ENCODE assay signal across 13 mouse cellular contexts in genomic region chr11:51875792-51876195, GRCm38 (mm10). TPM values are rescaled to one million over a fixed set of nuclear protein-coding genes. Genes with fewer than 3 reads are reported as not detected.
DNase-seq lines count a peak whose midpoint lies in the region; ATAC-seq and TF ChIP-seq lines count a peak whose summit lies in the region.
"Had no signal": no experiment of that assay in that cellular context is flagged by ENCODE, and none has a peak within 500 bp of the region (broad histone marks: within the 10 kb centered on the region; RNA-seq: fewer than 3 reads in every experiment).

No protein-coding gene starts in this region.

- no peak overlapping the region for H3K9ac ChIP-seq in liver, postnatal 0 days (replicated peaks)
- H3K9ac ChIP-seq in forebrain, postnatal 0 days, result no peak overlapping the region
- H3K9ac ChIP-seq: embryonic facial prominence, embryonic 13.5 days; neural tube, embryonic 13.5 days had no signal

- TF ChIP-seq CTCF in lung, adult 2 months (IDR thresholded peaks at IDR 0.05; ENCODE audit: insufficient read depth, low read length), result no peak
- no peak for TF ChIP-seq CTCF in liver, postnatal 0 days (IDR thresholded peaks at IDR 0.05; ENCODE audit: low read depth)
- TF ChIP-seq CTCF in forebrain, postnatal 0 days (IDR thresholded peaks at IDR 0.05; ENCODE audit: low read depth), result no peak

- TF ChIP-seq POLR2A in lung, adult 2 months (IDR thresholded peaks at IDR 0.05; ENCODE audit: borderline replicate concordance, extremely low read depth, low read depth, low read length), result 0 out of 2 replicates have a peak, but pooled peaks have one; percentile 11

- H3K4me1 ChIP-seq in lung, adult 2 months (ENCODE audit: control insufficient read depth, insufficient read depth, low read length), result peaks cover 13% of the 10 kb centered on the region
- peaks cover 22% of the 10 kb centered on the region for H3K4me1 ChIP-seq in liver, postnatal 0 days (ENCODE audit: insufficient read depth)
- no peaks in the 10 kb centered on the region for H3K4me1 ChIP-seq in forebrain, postnatal 0 days (ENCODE audit: insufficient read depth)
- H3K4me1 ChIP-seq: neural tube, embryonic 13.5 days had no signal

- no peaks in the 10 kb centered on the region; the same call in 1 of the 2 replicates for H3K9me3 ChIP-seq in liver, postnatal 0 days (ENCODE audit: low read length)
- H3K9me3 ChIP-seq in forebrain, postnatal 0 days (ENCODE audit: low read length), result no peaks in the 10 kb centered on the region
- H3K9me3 ChIP-seq: embryonic facial prominence, embryonic 13.5 days; neural tube, embryonic 13.5 days had no signal

- H3K4me3 ChIP-seq in lung, adult 2 months (replicated peaks; ENCODE audit: extremely low read depth, low read depth, low read length), result no peak overlapping the region
- H3K4me3 ChIP-seq in liver, postnatal 0 days (ENCODE audit: low read depth, low read length), result no peak overlapping the region
- no peak overlapping the region for H3K4me3 ChIP-seq in forebrain, postnatal 0 days (ENCODE audit: low read depth, low read length)
- H3K4me3 ChIP-seq: embryonic facial prominence, embryonic 13.5 days; neural tube, embryonic 13.5 days had no signal

- TF ChIP-seq EP300 in liver, postnatal 0 days (IDR thresholded peaks at IDR 0.05; ENCODE audit: low read depth), result no peak

- WGBS in lung, adult 2 months, result 48% methylated on average over 4 of the region's 4 CpGs
- WGBS in liver, postnatal 0 days (ENCODE audit: insufficient replicate concordance), result 28% methylated on average over 4 of the region's 4 CpGs
- WGBS in forebrain, postnatal 0 days, result 17% methylated on average over 4 of the region's 4 CpGs

- no peaks in the 10 kb centered on the region for H3K27me3 ChIP-seq in liver, postnatal 0 days (ENCODE audit: insufficient read depth, low read length)
- H3K27me3 ChIP-seq in forebrain, postnatal 0 days (ENCODE audit: insufficient read depth, low read length), result no peaks in the 10 kb centered on the region
- H3K27me3 ChIP-seq: embryonic facial prominence, embryonic 13.5 days; neural tube, embryonic 13.5 days; Patski had no signal

- H3K36me3 ChIP-seq in liver, postnatal 0 days (replicated peaks; ENCODE audit: insufficient read depth, low read length), result no peaks in the 10 kb centered on the region
- no peaks in the 10 kb centered on the region for H3K36me3 ChIP-seq in forebrain, postnatal 0 days (ENCODE audit: insufficient read depth)
- H3K36me3 ChIP-seq: embryonic facial prominence, embryonic 13.5 days; neural tube, embryonic 13.5 days had no signal

- peak; percentile 33 for ATAC-seq in common myeloid progenitor, adult 5-6 weeks (replicated peaks; ENCODE audit: low read depth, poor library complexity, severe bottlenecking)
- ATAC-seq in liver, postnatal 0 days, result no peak
- no peak for ATAC-seq in forebrain, postnatal 0 days
- ATAC-seq: Patski had no signal

- DNase-seq in lung, adult 2 months, result no peak
- DNase-seq in lung, postnatal 14 days, result no peak
- DNase-seq in liver, postnatal 0 days, result peak; percentile 35
- no peak for DNase-seq in frontal cortex, postnatal 14 days (ENCODE audit: low spot score in 2 of 2)
- DNase-seq in kidney, adult 11 months, result no peak
- DNase-seq in adrenal gland, postnatal 10 days, result no peak
- DNase-seq in forebrain, postnatal 0 days, result no peak
- DNase-seq: right cerebral cortex, postnatal 14 days had no signal

- H3K27ac ChIP-seq in liver, postnatal 0 days (ENCODE audit: low read depth), result no peak overlapping the region
- no peak overlapping the region for H3K27ac ChIP-seq in forebrain, postnatal 0 days (ENCODE audit: low read depth, low read length)
- H3K27ac ChIP-seq: embryonic facial prominence, embryonic 13.5 days; neural tube, embryonic 13.5 days had no signal

- no peak overlapping the region for H3K4me2 ChIP-seq in liver, postnatal 0 days (ENCODE audit: low read depth, low read length)
- H3K4me2 ChIP-seq in forebrain, postnatal 0 days (ENCODE audit: low read depth), result no peak overlapping the region
- H3K4me2 ChIP-seq: embryonic facial prominence, embryonic 13.5 days; heart, embryonic 11.5 days; neural tube, embryonic 13.5 days had no signal

RNA-seq across cellular contexts. Expression of gene Jade2, which starts 18.3 kb away (rescaled TPM):
- 23.6 and 33.3 TPM in 2 replicates for polyA plus RNA-seq in lung, adult 2 months (2012; rRNA removed)
- 8.1 and 12.7 TPM in 2 replicates for total RNA-seq in common myeloid progenitor, adult 5-6 weeks (2017)
- polyA plus RNA-seq in liver, postnatal 0 days (2015; fragmentation: Nextera tagmentation; extraction: Ambion mirVana), result 0.86 and 1.0 TPM in 2 replicates
- 10 to 100 TPM; 10.7 to 11.4 TPM for total RNA-seq in adrenal gland, postnatal 10 days (2021)
- 1.9 and 3.3 TPM in 2 replicates for total RNA-seq in forebrain, postnatal 0 days (2014; rRNA removed)
- 0.34 and 0.56 TPM in 2 replicates for polyA plus RNA-seq in forebrain, postnatal 0 days (2015; fragmentation: Nextera tagmentation; extraction: Ambion mirVana)
